Mouse (Mus musculus): ENCODE results near the gene Map1lc3a. TPM values are rescaled to one million over a fixed set of nuclear protein-coding genes. Genes with fewer than 3 reads are reported as not detected.
A peak's percentile ranks its signal among the peaks of the same experiment; 100 is the strongest.

Map1lc3a gene
- polyA plus RNA-seq, 1 experiment from 2014 or later: 106 TPM

- no peak for DNase-seq (ENCODE audit: low spot score)
- H3K27ac ChIP-seq (replicated peaks): no peak overlapping the region
- WGBS: 79% methylated on average over 10 of the region's 10 CpGs
These were observed 3.5 kb upstream of the Map1lc3a start for GRCm38 (mm10) chr2:155272396-155273170.

DNA sequence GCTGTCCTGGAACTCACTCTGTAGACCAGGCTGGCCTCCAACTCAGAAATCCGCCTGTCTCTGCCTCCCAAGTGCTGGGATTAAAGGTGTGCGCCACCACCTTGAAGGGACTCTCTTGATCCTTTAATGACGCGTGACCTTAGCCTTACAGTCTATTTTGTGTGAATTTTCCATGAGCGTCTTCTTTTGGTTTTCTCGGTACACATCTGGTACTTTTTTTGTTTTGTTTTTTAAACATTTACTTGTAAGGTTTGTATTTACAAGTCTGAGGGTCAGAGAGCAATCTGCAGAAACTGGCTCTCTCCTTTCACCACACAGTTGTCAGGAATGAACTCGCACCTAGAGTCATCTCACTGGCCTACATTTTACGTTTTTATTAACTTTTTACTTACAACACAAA lies 2.5 kb upstream of the Map1lc3a start:
- H3K9me3 ChIP-seq (replicated peaks): no peaks in the 10 kb centered on the region
- 86% methylated on average over 8 of the region's 8 CpGs for WGBS
- H3K36me3 ChIP-seq: peaks cover 14% of the 10 kb centered on the region
- peaks cover 15% of the 10 kb centered on the region for H3K4me1 ChIP-seq
- no peak overlapping the region for H3K4me3 ChIP-seq
- peaks cover 6% of the 10 kb centered on the region for H3K27me3 ChIP-seq (ENCODE audit: low read depth, poor library complexity, severe bottlenecking)
- H3K27ac ChIP-seq (replicated peaks): no peak overlapping the region
- no peak for DNase-seq (ENCODE audit: low spot score)

More at GRCm38 (mm10) chr2:155272396-155273170, 3.5 kb upstream of the Map1lc3a start:
- H3K4me1 ChIP-seq: peaks cover 13% of the 10 kb centered on the region
- no peaks in the 10 kb centered on the region for H3K9me3 ChIP-seq (replicated peaks)
- H3K27me3 ChIP-seq (ENCODE audit: low read depth, poor library complexity, severe bottlenecking): peaks cover 2% of the 10 kb centered on the region
- H3K36me3 ChIP-seq: peaks cover 4% of the 10 kb centered on the region; the same call in 1 of the 2 replicates
- no peak overlapping the region for H3K4me3 ChIP-seq

DNA sequence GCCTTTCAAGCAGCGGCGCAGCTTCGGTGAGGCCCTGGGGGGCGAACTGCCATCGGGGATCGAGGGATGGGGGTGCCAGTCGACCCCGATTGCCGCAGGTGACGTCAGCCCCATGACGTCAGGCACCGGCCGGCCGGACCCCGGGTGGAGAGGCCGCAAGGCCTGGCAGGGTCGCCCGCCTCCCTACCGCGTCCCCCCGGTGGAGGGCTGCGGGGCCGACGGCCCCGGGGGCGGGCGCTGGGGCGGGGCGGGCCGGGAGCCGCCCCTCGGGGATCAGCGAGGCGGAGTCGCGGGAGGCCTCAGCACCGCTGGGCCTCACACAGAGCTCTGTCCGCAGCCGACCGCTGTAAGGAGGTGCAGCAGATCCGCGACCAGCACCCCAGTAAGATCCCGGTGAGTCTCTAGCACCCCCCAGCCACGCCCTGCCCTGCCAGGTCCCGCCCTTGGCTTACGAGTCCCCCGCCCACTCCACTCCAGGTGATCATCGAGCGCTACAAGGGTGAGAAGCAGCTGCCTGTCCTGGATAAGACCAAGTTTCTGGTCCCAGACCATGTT lies 601 bp downstream of the Map1lc3a start:
- peaks cover 6% of the 10 kb centered on the region for H3K27me3 ChIP-seq (ENCODE audit: low read depth, poor library complexity, severe bottlenecking)
- no peaks in the 10 kb centered on the region for H3K9me3 ChIP-seq (replicated peaks)
- peak overlapping the region; percentile 87 for H3K4me3 ChIP-seq
- DNase-seq (ENCODE audit: low spot score): no peak
- H3K4me1 ChIP-seq: peaks cover 15% of the 10 kb centered on the region
- peak overlapping the region; percentile 89 for H3K27ac ChIP-seq (replicated peaks)
- peaks cover 22% of the 10 kb centered on the region for H3K36me3 ChIP-seq
- WGBS: under 1% methylated on average over 45 of the region's 49 CpGs

- peak overlapping the region; percentile 87 for H3K4me3 ChIP-seq
- H3K27me3 ChIP-seq (ENCODE audit: low read depth, poor library complexity, severe bottlenecking): peaks cover 6% of the 10 kb centered on the region
- no peaks in the 10 kb centered on the region for H3K9me3 ChIP-seq (replicated peaks)
- peaks cover 27% of the 10 kb centered on the region for H3K36me3 ChIP-seq
- DNase-seq (ENCODE audit: low spot score): no peak
- H3K4me1 ChIP-seq: peaks cover 15% of the 10 kb centered on the region
- WGBS: 85% methylated on average over 2 of the region's 2 CpGs
- H3K27ac ChIP-seq (replicated peaks): no peak overlapping the region
These were observed 1.6 kb downstream of the Map1lc3a start for GRCm38 (mm10) chr2:155277721-155278120.

- Histone ChIP-seq H3K4me3 (no peak overlapping the region), H3K9me3 (replicated peaks) (no peaks in the 10 kb centered on the region), H3K27ac (replicated peaks) (no peak overlapping the region), H3K36me3 (peaks cover 32% of the 10 kb centered on the region), H3K4me1 (peaks cover 15% of the 10 kb centered on the region), H3K27me3 (ENCODE audit: low read depth, poor library complexity, severe bottlenecking) (peaks cover 6% of the 10 kb centered on the region)
- WGBS: 87% methylated on average over 7 of the region's 7 CpGs
- no peak for DNase-seq (ENCODE audit: low spot score)
These were observed 2.3 kb downstream of the Map1lc3a start for GRCm38 (mm10) chr2:155278361-155278760.

GRCm38 (mm10) chr2:155279163-155279562 lies 3.1 kb downstream of the Map1lc3a start:
- no peak for DNase-seq (ENCODE audit: low spot score)
- Histone ChIP-seq H3K27ac (replicated peaks) (no peak overlapping the region), H3K36me3 (peaks cover 39% of the 10 kb centered on the region)

GRCm38 (mm10) chr2:155280116-155280515 lies 4.0 kb downstream of the Map1lc3a start:
- WGBS: 88% methylated on average over 2 of the region's 2 CpGs
- Histone ChIP-seq H3K36me3 (peaks cover 49% of the 10 kb centered on the region), H3K4me3 (no peak overlapping the region), H3K9me3 (replicated peaks) (no peaks in the 10 kb centered on the region), H3K4me1 (peaks cover 15% of the 10 kb centered on the region), H3K27ac (replicated peaks) (no peak overlapping the region), H3K27me3 (ENCODE audit: low read depth, poor library complexity, severe bottlenecking) (peaks cover 6% of the 10 kb centered on the region)
- DNase-seq (ENCODE audit: low spot score): no peak

More at GRCm38 (mm10) chr2:155279163-155279562, 3.1 kb downstream of the Map1lc3a start:
- no peaks in the 10 kb centered on the region for H3K9me3 ChIP-seq (replicated peaks)
- peaks cover 15% of the 10 kb centered on the region for H3K4me1 ChIP-seq
- H3K4me3 ChIP-seq: no peak overlapping the region
- H3K27me3 ChIP-seq (ENCODE audit: low read depth, poor library complexity, severe bottlenecking): peaks cover 6% of the 10 kb centered on the region
- WGBS: 92% methylated on average over 4 of the region's 4 CpGs

- no peaks in the 10 kb centered on the region for H3K9me3 ChIP-seq (replicated peaks)
- H3K27me3 ChIP-seq (ENCODE audit: low read depth, poor library complexity, severe bottlenecking): no peaks in the 10 kb centered on the region
- H3K4me3 ChIP-seq: no peak overlapping the region
- no peaks in the 10 kb centered on the region for H3K4me1 ChIP-seq
- no peak overlapping the region for H3K27ac ChIP-seq (replicated peaks)
- no peak for DNase-seq (ENCODE audit: low spot score)
- WGBS: 92% methylated on average over 4 of the region's 4 CpGs
- peaks cover 45% of the 10 kb centered on the region for H3K36me3 ChIP-seq
These were observed 7.7 kb downstream of the Map1lc3a start for GRCm38 (mm10) chr2:155283793-155284192.

DNA sequence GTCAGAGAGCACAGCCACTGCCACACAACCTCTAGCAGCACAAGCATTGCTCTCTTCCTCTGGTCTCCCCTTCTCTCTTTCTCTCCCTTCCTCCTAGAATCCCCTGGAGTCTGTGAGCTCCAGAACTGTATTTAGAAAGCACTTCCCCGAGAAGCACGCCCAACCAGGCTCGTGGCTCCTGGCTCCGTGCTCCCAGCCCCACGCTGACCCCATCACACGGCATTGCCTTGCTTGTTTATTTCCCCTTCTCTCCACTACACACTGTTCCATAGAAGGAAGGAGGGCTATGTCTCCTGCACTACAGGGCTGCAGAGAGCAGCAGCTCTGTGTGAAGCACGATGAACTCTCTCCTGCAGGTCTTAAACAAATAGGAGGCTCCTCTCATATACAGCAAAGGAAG lies 8.6 kb downstream of the Map1lc3a start:
- Histone ChIP-seq H3K36me3 (peaks cover 49% of the 10 kb centered on the region), H3K4me3 (no peak overlapping the region), H3K27ac (replicated peaks) (no peak overlapping the region), H3K27me3 (ENCODE audit: low read depth, poor library complexity, severe bottlenecking) (no peaks in the 10 kb centered on the region), H3K4me1 (no peaks in the 10 kb centered on the region), H3K9me3 (replicated peaks) (no peaks in the 10 kb centered on the region)
- 89% methylated on average over 7 of the region's 7 CpGs for WGBS
- no peak for DNase-seq (ENCODE audit: low spot score)

DNA sequence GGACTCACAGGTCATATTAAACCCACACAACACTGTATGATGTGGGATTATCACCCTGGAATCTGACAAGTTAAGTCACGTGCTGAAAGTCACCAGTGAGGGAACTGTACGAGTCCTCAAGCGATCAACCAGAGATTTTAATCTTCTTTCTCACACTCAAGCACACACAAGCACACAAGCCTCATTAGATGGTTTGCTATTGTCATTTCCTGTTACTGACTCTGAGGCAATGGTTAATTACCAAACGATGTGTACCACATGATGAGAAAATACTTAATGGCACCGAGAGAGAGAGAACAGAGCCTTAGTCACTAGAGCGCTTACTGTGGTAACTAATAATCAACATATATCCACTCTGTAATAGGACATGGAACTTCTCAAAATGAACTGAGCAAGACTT lies 9.6 kb downstream of the Map1lc3a start:
- H3K27ac ChIP-seq (replicated peaks): no peak overlapping the region
- H3K4me1 ChIP-seq: no peaks in the 10 kb centered on the region
- DNase-seq (ENCODE audit: low spot score): no peak
- H3K4me3 ChIP-seq: no peak overlapping the region
- H3K9me3 ChIP-seq (replicated peaks): no peaks in the 10 kb centered on the region
- peaks cover 56% of the 10 kb centered on the region for H3K36me3 ChIP-seq
- no peaks in the 10 kb centered on the region for H3K27me3 ChIP-seq (ENCODE audit: low read depth, poor library complexity, severe bottlenecking)
- 93% methylated on average over 6 of the region's 6 CpGs for WGBS

GRCm38 (mm10) chr2:155287456-155288250 lies 11.6 kb downstream of the Map1lc3a start:
- Histone ChIP-seq H3K9me3 (replicated peaks) (no peaks in the 10 kb centered on the region), H3K4me1 (no peaks in the 10 kb centered on the region), H3K4me3 (no peak overlapping the region), H3K27me3 (ENCODE audit: low read depth, poor library complexity, severe bottlenecking) (no peaks in the 10 kb centered on the region), H3K27ac (replicated peaks) (no peak overlapping the region), H3K36me3 (peaks cover 70% of the 10 kb centered on the region)
- 88% methylated on average over 4 of the region's 4 CpGs for WGBS
- no peak for DNase-seq (ENCODE audit: low spot score)

- Histone ChIP-seq H3K4me3 (no peak overlapping the region), H3K4me1 (no peaks in the 10 kb centered on the region), H3K9me3 (replicated peaks) (no peaks in the 10 kb centered on the region), H3K27ac (replicated peaks) (no peak overlapping the region), H3K27me3 (ENCODE audit: low read depth, poor library complexity, severe bottlenecking) (no peaks in the 10 kb centered on the region), H3K36me3 (peaks cover 72% of the 10 kb centered on the region)
- no peak for DNase-seq (ENCODE audit: low spot score)
- 93% methylated on average over 8 of the region's 8 CpGs for WGBS
These were observed 14.0 kb downstream of the Map1lc3a start for GRCm38 (mm10) chr2:155290066-155290465.

Data from midbrain, embryonic 10.5 days (tissue).